Mouse (Mus musculus): ENCODE data around the gene Cdk7. TPM values are rescaled to one million over a fixed set of nuclear protein-coding genes. Genes with fewer than 3 reads are reported as not detected.

The Cdk7 gene
- polyA plus RNA-seq (2012; rRNA removed): 33.1 and 34.7 TPM in 2 replicates

DNA sequence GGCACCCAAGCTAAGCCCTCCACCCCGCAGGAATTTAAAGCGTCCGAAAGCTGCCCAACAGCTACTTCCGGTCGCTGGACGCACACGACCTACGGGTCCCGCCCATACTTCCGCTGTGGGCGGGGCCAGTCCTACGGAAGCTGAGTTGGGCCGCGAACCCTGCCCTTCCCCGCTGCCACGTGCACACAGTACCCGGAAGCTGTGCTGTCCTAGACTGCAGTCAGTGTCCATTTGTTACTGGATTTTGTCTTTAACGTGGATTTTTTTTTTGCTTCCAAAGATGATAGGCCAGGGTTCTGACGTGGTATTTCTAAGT lies at the start of gene Cdk7:
Gene Cdk7, minus strand, starts transcription at position 79 of the 316 bp plus-strand sequence.

DNA sequence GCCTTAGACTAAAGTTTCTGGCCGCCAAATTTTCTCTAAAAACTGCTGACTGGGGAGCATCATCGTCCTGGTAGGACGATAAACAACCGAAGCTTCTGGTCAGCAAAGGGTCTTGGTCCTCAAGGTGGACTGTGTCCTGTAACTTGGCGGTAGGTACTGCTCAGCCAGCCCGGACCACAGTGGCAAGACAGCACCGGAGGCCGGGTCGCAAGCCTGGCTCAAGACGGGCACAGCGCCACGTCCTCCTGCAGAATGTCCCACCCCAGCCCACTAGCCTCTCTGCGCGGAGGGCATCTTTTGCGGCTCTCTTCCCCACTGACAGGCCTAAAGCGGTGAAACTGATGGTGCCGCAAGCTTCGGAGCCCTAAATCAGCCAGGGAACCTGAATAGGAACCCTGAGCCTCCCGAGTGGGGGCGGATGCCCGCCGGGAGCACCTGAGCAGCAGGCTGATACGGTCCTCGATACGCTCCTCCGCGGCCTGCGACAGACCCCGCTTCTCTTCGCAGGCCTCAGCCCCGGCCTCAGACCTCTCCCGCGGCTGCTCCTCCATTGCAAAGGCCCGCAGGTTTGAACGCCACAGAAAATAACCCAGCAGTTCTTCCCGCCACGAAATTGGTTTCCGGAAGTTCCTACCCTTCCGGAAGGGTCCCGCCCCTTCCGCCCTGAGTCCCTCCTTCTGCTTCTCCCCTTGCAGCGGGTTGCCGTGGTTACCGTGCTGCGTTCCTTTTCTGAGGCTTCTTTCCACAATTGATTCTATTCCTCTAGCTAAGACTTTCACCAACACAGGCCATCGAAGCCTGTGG lies 44.7 kb upstream of the Cdk7 start, which contains the start of gene Cenph:
Gene Cenph, minus strand, starts transcription at position 648 of the 804 bp plus-strand sequence.

GRCm38 (mm10) chr13:100744036-100744744 lies 13.5 kb upstream of the Cdk7 start, which contains the start of gene Mrps36:
Mrps36 (minus strand) TSS chr13:100744659.

GRCm38 (mm10) chr13:100669291-100670022 lies 61.3 kb downstream of the Cdk7 start, which contains the start of gene Ccdc125:
Ccdc125 (plus strand) TSS chr13:100669717.

Other genes starting within 250 kb of the Cdk7 start
- gene Gtf2h2, start 238.4 kb downstream of the Cdk7 start, polyA plus RNA-seq (2012; rRNA removed): 79.0 and 81.0 TPM in 2 replicates
- 2.8 TPM in 2 replicates for gene Ocln, start 178.2 kb downstream of the Cdk7 start, polyA plus RNA-seq (2012; rRNA removed)
- gene Marveld2, start 114.0 kb downstream of the Cdk7 start, polyA plus RNA-seq (2012; rRNA removed): 1.8 and 2.8 TPM in 2 replicates
- gene Ak6, start 80.0 kb downstream of the Cdk7 start, polyA plus RNA-seq (2012; rRNA removed): 252 and 281 TPM in 2 replicates
- 15.8 and 18.6 TPM in 2 replicates for gene Rad17, start 79.9 kb downstream of the Cdk7 start, polyA plus RNA-seq (2012; rRNA removed)
- gene Taf9, start 79.4 kb downstream of the Cdk7 start, polyA plus RNA-seq (2012; rRNA removed): 28.4 and 28.7 TPM in 2 replicates
- 1.3 and 1.6 TPM in 2 replicates for gene Ccdc125, start 61.2 kb downstream of the Cdk7 start, polyA plus RNA-seq (2012; rRNA removed)
- gene Mrps36, start 13.7 kb upstream of the Cdk7 start, polyA plus RNA-seq (2012; rRNA removed): 63.1 and 63.6 TPM in 2 replicates
- gene Cenph, start 45.0 kb upstream of the Cdk7 start, polyA plus RNA-seq (2012; rRNA removed): 14.4 and 14.5 TPM in 2 replicates
- gene Ccnb1, start 55.6 kb upstream of the Cdk7 start, polyA plus RNA-seq (2012; rRNA removed): 72.6 and 104 TPM in 2 replicates
- 40.3 and 44.6 TPM in 2 replicates for gene Slc30a5, start 102.5 kb upstream of the Cdk7 start, polyA plus RNA-seq (2012; rRNA removed)

Data from central nervous system, embryonic 14 days (tissue).